Mouse (Mus musculus) left cerebral cortex, postnatal 25 days (tissue): Measurements from ENCODE around the gene Ttyh1. TPM values are rescaled to one million over a fixed set of nuclear protein-coding genes. Genes with fewer than 3 reads are reported as not detected.
A peak's percentile ranks its signal among the peaks of the same experiment; 100 is the strongest.

ENCODE experiments used
- DNase-seq, 2 experiments: peaks; one replicate each; pipeline ENCODE4 v3.0.0; 2022; ENCODE audit warnings: low spot score in 2 of 2, mixed read lengths in 1 of 2
- intact Hi-C: fragments of 180-260 bp; cut with DNase I; formaldehyde crosslinking; loops from one replicate; pipeline ENCODE4 v1.15.1; 2025
- total RNA-seq, 2 experiments: library from RNA; stranded (reverse); gene quantifications; 2 replicates each; pipeline ENCODE4 v1.2.3; 2021

The Ttyh1 gene
- total RNA-seq: 100 to 1,000 TPM; 743 to 807 TPM

DNA sequence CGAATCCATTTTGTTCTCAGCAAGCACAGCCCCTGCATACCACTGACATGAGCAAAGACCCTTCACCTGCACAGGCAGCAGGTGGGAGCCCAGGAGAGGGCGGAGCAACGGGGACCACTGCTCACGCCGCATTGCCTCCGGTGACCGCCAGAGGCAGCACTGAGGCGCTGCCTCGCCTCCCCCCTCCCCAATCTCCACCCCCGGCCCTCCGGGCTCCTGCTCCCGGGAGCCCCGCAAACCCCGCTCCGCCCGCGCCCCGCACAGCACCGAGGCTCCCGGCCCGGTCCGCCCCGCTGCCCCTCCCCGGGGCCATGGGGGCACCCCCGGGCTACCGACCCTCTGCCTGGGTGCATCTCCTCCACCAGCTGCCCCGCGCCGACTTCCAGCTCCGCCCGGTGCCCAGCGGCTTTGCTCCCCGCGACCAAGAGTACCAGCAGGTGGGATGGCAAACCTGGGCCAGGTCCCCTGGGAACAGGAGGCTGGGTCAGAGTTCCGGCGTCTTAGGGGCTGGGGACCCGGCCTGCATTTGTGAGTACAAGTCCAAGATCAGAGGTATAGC, at the start of gene Ttyh1:
TSS of gene Ttyh1 (plus strand) at position 65 of the 559 bp plus-strand sequence.
- DNase-seq: peak; percentile 80
- intact Hi-C loops: no loop called here

DNA sequence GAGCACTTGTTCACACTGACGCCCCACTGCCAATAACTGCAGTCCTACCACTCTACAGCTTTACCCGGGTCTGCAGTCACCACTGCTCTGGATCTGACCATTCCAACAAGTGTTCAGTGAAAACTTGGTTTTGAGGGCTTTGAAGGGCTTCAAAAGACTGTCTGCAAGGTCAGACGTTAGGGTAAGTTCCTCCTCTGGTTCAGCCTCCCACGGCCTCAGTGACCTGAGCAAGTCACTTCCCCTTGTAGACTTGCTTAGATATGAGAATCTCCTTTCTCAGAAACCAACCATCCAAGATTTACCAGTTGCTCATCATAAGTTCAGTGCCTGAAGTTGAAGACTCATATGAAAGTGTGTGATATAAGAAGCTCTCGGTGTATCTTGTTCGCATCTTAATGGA, 48.1 kb upstream of the Ttyh1 start:
- no peak for DNase-seq
- intact Hi-C loops: no loop called here

DNA sequence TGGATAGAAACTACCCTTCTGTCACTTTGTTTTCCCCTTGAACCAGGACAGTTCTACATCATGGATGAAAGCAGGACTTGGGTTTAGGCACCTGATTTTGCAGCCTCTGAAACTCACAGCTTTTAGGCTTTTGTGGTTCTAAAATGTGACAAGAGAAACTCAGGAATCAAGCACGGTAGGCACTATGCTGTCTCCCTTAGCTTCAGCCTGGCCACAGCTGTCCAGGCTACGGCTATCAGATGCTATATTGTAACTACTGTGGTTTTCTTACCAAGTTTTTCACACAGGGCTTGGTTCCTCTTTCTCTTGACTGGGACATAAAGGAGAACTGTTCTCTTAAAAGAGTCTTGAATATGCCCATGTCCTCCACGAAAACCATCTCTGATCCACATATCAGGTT, 46.1 kb upstream of the Ttyh1 start:
- intact Hi-C loops: no loop called here
- DNase-seq: no peak

DNA sequence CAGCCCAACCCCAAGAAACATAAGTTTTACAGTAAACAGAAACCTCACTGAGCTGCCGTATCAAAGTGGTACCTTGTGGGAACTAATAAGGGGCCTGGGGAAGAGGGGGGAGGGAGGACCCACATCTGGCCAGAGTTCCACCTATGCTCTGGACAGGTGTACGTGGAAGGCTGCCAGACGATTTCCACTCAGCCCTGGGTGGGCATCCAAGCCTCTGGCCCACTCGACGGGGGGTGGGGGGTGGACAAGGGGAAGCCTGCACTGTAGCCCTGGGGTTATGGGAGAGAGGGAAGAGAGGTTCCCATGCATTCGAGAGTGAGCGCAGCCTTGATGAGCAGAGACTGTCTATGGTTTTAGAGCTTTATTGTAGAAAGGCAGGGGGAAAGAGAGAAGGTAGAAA, 39.7 kb upstream of the Ttyh1 start:
- intact Hi-C loops: no loop called here
- no peak for DNase-seq

DNA sequence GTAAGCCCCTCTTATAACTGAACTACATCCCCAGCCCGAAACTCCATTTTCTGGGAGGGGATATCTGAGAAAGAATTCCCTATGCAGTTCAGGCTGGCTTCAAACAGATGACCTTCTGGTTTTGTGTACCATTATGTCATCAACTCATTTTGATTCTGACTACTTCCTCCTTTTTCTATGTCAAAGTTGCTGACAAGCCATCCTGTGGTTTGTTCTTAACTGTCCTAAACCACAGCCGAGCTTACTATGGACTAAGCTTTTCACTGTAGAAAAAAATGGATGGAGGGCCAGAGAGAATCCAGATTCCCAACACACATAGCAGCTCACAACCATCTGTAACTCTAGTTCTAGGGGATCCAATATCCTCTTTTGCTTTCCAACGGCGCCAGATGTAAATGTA, 38.7 kb upstream of the Ttyh1 start:
- no peak for DNase-seq
- intact Hi-C loops: no loop called here

DNA sequence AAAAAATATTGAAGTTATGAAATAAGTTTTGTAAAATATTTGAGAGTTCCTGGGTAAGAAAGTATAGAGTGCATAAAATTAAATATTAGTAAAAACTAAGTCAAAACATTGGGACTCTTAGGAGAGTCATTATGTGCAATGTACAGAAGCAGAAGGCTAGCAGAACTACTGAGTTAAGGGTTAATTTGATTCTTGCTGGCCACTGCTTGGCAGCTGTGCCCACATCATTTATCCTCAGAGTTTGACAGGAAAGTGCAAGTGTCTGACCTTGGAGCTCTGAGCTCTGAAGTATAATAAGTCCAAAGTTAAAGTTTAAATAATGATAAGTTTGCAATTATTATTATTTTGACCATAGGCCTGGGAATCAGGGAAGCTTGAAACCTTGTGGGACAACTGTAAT, 37.5 kb upstream of the Ttyh1 start:
- intact Hi-C loops: no loop called here
- DNase-seq: no peak

DNA sequence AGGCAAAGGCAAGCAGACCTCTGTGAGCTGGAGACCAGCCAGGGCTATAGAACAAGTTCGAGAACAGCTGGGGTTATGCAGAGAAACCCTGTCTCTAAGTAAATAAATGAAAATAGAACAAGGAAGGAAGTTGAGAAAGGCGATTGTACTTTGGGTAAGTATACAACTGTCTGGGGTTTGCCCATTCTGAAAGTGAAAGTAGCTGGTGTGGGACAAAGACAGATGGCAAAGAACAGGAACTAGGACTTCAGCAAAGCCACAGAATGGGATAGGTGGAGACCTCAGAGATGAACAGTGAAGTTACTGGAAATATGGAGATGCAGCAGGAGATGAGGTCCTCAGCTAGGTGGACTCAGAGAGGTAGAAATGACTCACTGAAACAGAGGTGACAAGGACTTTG, 36.4 kb upstream of the Ttyh1 start:
- intact Hi-C loops: no loop called here
- no peak for DNase-seq

GRCm38 (mm10) chr7:4084161-4084560, 35.0 kb upstream of the Ttyh1 start:
- DNase-seq: peak in 1 of 2 experiments; percentile 42
- intact Hi-C loops: no loop called here

DNA sequence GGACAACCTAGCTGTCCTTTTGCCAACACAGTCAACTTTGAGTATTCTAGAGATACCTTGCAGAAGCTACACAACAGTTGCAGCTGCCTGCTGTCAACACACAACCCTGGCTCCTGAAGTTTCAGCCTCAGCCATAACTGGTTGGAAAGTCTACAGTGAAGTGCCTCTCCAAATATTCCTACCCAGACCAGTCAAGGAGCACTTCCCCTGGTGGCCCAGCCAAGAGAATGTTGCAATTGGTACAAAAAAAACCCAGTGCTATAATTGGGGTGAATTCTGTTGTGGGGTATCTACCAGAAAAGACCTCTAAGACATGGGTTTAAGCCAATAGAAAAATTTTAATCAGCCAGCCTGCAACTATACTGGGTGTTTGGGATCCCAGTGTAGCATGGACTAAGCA, 33.6 kb upstream of the Ttyh1 start:
- no peak for DNase-seq
- intact Hi-C loops: no loop called here

DNA sequence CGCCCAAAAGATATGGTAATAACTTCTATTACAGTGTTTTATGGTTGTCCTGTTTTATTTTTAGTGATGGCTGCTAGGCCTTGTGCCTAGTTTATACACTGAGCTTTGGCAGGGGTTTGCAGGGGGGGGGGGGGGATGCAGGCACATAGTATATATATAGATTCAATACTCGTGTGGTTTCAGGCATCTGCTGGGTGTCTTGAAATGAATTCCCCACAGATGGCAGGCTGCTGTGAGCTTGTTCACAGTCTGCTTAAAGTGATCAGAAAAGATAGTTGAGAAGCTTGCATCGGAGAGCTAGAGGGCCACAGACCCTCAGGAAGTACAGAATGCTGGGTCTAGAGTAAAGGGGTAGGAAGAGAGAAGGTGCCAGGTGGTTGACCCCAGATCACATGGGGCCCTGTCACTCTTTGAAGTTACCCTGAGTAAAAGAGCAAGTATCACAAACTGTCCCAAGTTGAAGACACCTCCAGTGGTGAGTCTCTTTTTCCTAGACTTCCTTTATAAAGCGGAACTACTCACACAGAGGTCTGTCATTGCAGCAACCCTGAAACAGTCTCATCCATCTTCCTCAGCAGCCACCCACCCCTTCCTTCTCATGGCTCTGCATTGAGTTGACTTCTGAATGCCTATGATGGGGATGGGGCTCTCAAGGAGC, 31.8 kb upstream of the Ttyh1 start:
- peak; percentile 59 to 91 for DNase-seq
- intact Hi-C loops: loop anchor here (1.0 to 2.0 kb wide), 3 partner anchors 25 to 33 kb away; partner anchors contain the start of gene Lair1

DNA sequence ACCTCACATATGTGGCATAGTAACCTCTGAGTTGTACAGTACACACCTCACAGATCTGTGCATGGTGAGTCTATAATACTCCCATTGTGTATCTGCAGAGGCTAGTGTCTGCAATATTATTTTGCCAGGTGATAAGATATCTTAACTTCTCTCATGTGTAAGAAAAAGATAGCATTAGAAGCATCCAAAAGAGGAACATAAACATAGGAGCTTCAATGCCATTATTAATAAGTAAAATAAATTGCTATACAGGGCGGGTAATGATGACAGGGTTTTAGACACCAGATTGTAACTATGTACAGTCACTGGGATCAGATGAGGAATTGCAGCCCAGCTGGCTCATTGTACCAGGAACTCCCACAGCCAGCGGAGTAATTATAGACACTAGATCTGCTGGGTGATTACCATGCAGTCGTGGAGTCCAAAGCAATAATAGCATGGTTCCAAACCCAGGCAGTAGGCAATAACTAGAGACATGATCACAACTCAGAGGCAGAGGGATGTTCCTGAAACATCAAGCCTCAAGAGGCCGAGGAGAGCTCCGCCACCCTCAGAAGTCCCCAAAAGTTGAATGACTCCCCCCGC, 31.2 kb upstream of the Ttyh1 start:
- intact Hi-C loops: loop anchor here (1.0 to 2.0 kb wide), 3 partner anchors 25 to 32 kb away; partner anchors contain the start of gene Lair1

GRCm38 (mm10) chr7:4088679-4089078, 30.5 kb upstream of the Ttyh1 start:
- intact Hi-C loops: no loop called here
- DNase-seq: no peak

More for the DNA sequence above, 31.2 kb upstream of the Ttyh1 start:
- peak; percentile 53 to 90 for DNase-seq

DNA sequence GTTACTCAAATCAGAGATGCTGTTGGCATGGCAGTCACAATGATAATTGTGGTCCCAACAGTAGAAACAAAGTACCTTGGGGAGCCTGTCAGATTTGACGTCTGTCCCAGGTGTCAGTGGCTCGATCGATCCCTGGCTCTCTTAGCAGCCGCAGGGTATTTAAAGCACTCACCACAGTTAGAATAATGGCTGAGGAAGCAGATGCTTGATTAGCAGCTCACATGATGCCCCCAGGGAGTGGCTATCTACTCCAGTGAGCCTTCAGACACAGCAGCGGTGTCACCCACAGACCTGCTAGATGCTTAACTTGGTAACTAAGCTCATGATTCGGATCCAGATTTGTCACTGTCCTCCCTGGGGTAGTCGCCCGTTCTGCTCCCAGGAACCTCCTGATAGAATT, 28.0 kb upstream of the Ttyh1 start:
- intact Hi-C loops: no loop called here

DNA sequence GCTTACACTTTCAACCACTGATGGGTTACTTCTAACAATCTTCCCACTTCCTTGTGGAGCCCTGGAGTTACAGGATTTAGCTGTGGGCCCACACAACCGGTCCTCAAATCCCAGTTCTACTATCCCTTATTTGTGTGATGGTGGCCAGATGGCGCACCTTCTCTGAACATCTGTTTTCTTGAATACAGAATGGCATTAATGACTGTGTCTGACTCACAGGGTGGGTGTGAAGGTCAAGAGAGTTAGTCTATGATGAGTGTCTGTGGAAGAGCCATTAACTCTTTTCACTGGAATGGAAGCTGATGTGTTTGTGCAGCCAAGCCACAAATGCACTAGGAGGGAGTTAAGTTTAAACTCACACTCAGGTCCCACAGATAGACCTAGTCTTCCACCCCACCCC, 20.9 kb upstream of the Ttyh1 start:
- intact Hi-C loops: no loop called here
- DNase-seq: no peak

More for the DNA sequence above, 28.0 kb upstream of the Ttyh1 start:
- DNase-seq: no peak

- DNase-seq: no peak
- intact Hi-C loops: no loop called here
These were observed 20.4 kb upstream of the Ttyh1 start for GRCm38 (mm10) chr7:4098832-4099231.

- intact Hi-C loops: loop anchor here (5.0 kb wide), 1 partner anchor 326 kb away; no protein-coding TSS in a partner anchor
- DNase-seq: peak in 1 of 2 experiments; percentile 43
These were observed 18.1 kb upstream of the Ttyh1 start for GRCm38 (mm10) chr7:4101144-4101543.

DNA sequence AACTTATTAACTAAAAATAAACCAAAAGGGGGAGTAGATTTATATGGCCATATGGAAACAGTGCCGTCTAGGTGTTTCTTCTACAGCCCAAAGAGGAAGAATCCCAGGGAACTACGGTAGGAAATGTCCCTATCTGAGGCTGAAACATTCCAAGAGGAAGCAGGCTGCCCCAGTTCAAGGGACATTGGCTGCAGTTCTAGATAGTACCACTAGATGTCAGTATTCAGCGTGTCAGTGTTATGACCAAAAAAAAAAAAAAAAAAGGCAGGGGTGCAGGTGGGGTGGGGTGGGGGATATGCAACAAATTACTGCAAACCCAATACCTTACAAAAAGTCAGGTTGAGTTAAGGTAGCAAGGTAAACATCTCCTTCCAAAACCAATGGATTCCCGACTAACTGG, 15.8 kb upstream of the Ttyh1 start:
- DNase-seq: peak in 1 of 2 experiments; percentile 44
- intact Hi-C loops: loop anchor here (5.0 kb wide), 1 partner anchor 324 kb away; no protein-coding TSS in a partner anchor

DNA sequence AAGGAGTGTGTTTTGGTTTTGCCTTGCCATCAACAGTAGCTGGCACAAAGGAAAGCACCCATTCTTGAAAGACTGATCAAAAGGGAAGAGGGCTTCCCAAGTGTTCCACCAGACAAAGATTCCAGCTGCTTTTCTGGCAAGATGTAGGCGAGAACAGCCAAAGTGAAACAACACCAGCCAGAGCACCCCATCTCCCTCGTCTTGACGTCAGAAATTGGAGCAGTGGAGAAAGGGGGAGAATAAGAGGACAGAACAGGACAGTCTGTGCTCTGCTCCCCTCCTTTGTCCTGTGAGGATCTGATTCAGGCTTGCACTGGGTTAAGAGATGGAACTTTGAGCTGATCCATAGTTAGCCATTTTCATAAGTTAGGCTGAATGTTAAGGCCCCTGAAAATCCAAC, 7.4 kb upstream of the Ttyh1 start:
- DNase-seq: no peak
- intact Hi-C loops: no loop called here

DNA sequence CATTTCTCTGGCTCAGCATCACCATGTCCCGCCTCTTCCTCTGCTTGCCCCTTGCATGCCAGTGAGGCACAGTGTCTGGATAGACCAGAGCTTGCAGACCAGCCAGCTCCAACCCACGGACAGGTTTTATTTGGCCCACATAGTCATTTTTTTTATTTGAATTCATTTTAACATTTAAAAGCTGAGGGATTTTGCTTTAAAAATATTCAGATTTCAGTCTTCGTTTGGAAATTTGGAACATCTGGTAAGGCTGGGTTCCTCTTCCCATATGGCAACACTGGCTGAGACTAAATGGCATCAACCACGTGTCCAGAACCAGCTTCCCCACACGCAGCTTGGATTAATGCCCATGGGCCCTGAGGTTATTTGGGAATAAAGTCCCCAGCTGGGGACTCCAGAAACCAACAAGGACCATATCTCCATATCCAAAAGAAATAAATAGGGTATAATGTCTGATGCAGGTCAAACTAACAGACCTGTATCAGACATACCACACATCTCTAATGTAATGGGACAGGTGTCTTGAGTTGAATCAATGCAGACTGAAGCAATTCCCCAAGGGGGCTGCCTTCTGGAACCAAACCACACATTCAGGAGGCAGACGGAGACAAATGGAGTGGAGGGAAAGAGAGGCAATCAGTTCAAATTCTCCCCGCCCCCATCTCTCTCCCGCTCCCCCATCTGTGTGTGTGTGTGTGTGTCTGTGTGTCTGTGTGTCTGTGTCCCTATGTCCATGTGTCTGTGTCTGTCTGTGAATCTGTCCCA, 2.0 kb upstream of the Ttyh1 start:
- intact Hi-C loops: loop anchor here (2.0 kb wide), 1 partner anchor 30 kb away; no protein-coding TSS in a partner anchor
- peak in 1 of 2 experiments; percentile 89 for DNase-seq
